ENCODE assay signal across 9 mouse cellular contexts in genomic region chr4:155780895-155781294, GRCm38 (mm10). TPM values are rescaled to one million over a fixed set of nuclear protein-coding genes. Genes with fewer than 3 reads are reported as not detected.
DNase-seq lines count a peak whose midpoint lies in the region; ATAC-seq and TF ChIP-seq lines count a peak whose summit lies in the region.
"Had no signal": no experiment of that assay in that cellular context is flagged by ENCODE, and none has a peak within 500 bp of the region (broad histone marks: within the 10 kb centered on the region; RNA-seq: fewer than 3 reads in every experiment).

No protein-coding gene starts in this region.

- H3K9ac ChIP-seq in kidney, embryonic 14.5 days (ENCODE audit: low read depth, low read length) = no peak overlapping the region
- H3K9ac ChIP-seq in stomach, postnatal 0 days (ENCODE audit: low read length) = no peak overlapping the region
- H3K9ac ChIP-seq in liver, embryonic 11.5 days (ENCODE audit: low read depth, low read length) = no peak overlapping the region

- DNase-seq in cerebellum, adult 9-10 months = peak; percentile 23
- DNase-seq in cerebellum, adult 11-12 months = no peak
- peak; percentile 66 for DNase-seq in adrenal gland, postnatal 14 days
- DNase-seq in heart, adult 9 months (ENCODE audit: low spot score in 2 of 2) = peak; percentile 90 to 93
- DNase-seq in stomach, postnatal 0 days (ENCODE audit: low spot score) = no peak
- no peak for DNase-seq in liver, embryonic 11.5 days (ENCODE audit: low spot score)

- no peak for TF ChIP-seq CTCF in stomach, postnatal 0 days (IDR thresholded peaks at IDR 0.05; ENCODE audit: low read depth)

- no peak overlapping the region for H3K4me2 ChIP-seq in kidney, embryonic 14.5 days (replicated peaks; ENCODE audit: low read depth, low read length)
- H3K4me2 ChIP-seq in stomach, postnatal 0 days (replicated peaks; ENCODE audit: low read depth) = no peak overlapping the region
- H3K4me2 ChIP-seq in liver, embryonic 11.5 days = no peak overlapping the region

- no peak; the same call in 1 of the 2 replicates for ATAC-seq in kidney, embryonic 14.5 days (ENCODE audit: low FRiP score, low TSS enrichment)
- no peak; the same call in 1 of the 2 replicates for ATAC-seq in stomach, postnatal 0 days (ENCODE audit: low FRiP score, low TSS enrichment)
- no peak for ATAC-seq in frontal cortex, adult (ENCODE audit: low TSS enrichment)
- ATAC-seq in liver, embryonic 11.5 days (replicated peaks; ENCODE audit: low FRiP score) = no peak

- H3K27ac ChIP-seq in kidney, embryonic 14.5 days (ENCODE audit: low read depth, low read length) = 0 out of 2 replicates have a peak overlapping the region, but pooled peaks have one; percentile 24
- peak overlapping the region; percentile 45; the same call in 1 of the 2 replicates for H3K27ac ChIP-seq in stomach, postnatal 0 days (replicated peaks)
- no peak overlapping the region for H3K27ac ChIP-seq in liver, embryonic 11.5 days (ENCODE audit: low read depth, low read length)

- no peak overlapping the region for H3K4me3 ChIP-seq in kidney, embryonic 14.5 days (ENCODE audit: low read length)
- H3K4me3 ChIP-seq in stomach, postnatal 0 days (ENCODE audit: low read depth, low read length) = no peak overlapping the region
- H3K4me3 ChIP-seq in liver, embryonic 11.5 days (ENCODE audit: low read depth, low read length) = no peak overlapping the region
- H3K4me3 ChIP-seq: megakaryocyte, embryonic 14.5 days had no signal

- H3K4me1 ChIP-seq in kidney, embryonic 14.5 days (ENCODE audit: control insufficient read depth, insufficient read depth, low read length) = peaks cover 18% of the 10 kb centered on the region; the same call in 1 of the 2 replicates
- peaks cover 7% of the 10 kb centered on the region for H3K4me1 ChIP-seq in stomach, postnatal 0 days (replicated peaks; ENCODE audit: control insufficient read depth, insufficient read depth)
- peaks cover 18% of the 10 kb centered on the region for H3K4me1 ChIP-seq in liver, embryonic 11.5 days (replicated peaks; ENCODE audit: control insufficient read depth, insufficient read depth, low read length)

- no peak for TF ChIP-seq EP300 in stomach, postnatal 0 days (optimal IDR thresholded peaks at IDR 0.05)

- no peaks in the 10 kb centered on the region for H3K27me3 ChIP-seq in kidney, embryonic 14.5 days (ENCODE audit: control insufficient read depth, insufficient read depth, low read length)
- H3K27me3 ChIP-seq in stomach, postnatal 0 days (ENCODE audit: control insufficient read depth, insufficient read depth, low read length) = no peaks in the 10 kb centered on the region
- peaks cover 1% of the 10 kb centered on the region for H3K27me3 ChIP-seq in liver, embryonic 11.5 days (replicated peaks; ENCODE audit: control insufficient read depth, insufficient read depth, low read length)

- H3K9me3 ChIP-seq in kidney, embryonic 14.5 days (ENCODE audit: control insufficient read depth, low read length) = no peaks in the 10 kb centered on the region
- no peaks in the 10 kb centered on the region for H3K9me3 ChIP-seq in stomach, postnatal 0 days (ENCODE audit: control insufficient read depth, low read length)
- H3K9me3 ChIP-seq in liver, embryonic 11.5 days (ENCODE audit: control insufficient read depth, low read length) = no peaks in the 10 kb centered on the region
- H3K9me3 ChIP-seq: megakaryocyte, embryonic 14.5 days had no signal

- H3K36me3 ChIP-seq in kidney, embryonic 14.5 days (ENCODE audit: control insufficient read depth, insufficient read depth, low read length) = no peaks in the 10 kb centered on the region
- no peaks in the 10 kb centered on the region for H3K36me3 ChIP-seq in stomach, postnatal 0 days (ENCODE audit: control insufficient read depth, insufficient read depth, low read length)
- H3K36me3 ChIP-seq in liver, embryonic 11.5 days (ENCODE audit: control insufficient read depth, insufficient read depth, low read length) = no peaks in the 10 kb centered on the region

- WGBS in kidney, embryonic 14.5 days = 11% methylated on average over 6 of the region's 6 CpGs
- 35% methylated on average over 6 of the region's 6 CpGs for WGBS in stomach, postnatal 0 days
- WGBS in liver, embryonic 11.5 days = 37% methylated on average over 6 of the region's 6 CpGs

RNA-seq across cellular contexts. Expression of gene Tmem88b, which starts 4.8 kb away (rescaled TPM):
- 0.79 and 0.82 TPM in 2 replicates for total RNA-seq in adrenal gland, postnatal 14 days (2021)
- polyA plus RNA-seq in kidney, embryonic 14.5 days (2014; fragmentation: Nextera tagmentation; extraction: Ambion mirVana) = 0.20 and 0.32 TPM in 2 replicates
- 0.13 and 0.27 TPM in 2 replicates for polyA plus RNA-seq in stomach, postnatal 0 days (2015; fragmentation: Nextera tagmentation; extraction: Ambion mirVana)
- 0.25 and 0.39 TPM in 2 replicates for polyA plus RNA-seq in liver, embryonic 11.5 days (2014; fragmentation: Nextera tagmentation; extraction: Ambion mirVana)

RNA-seq across cellular contexts. Expression of gene Vwa1, which starts 6.4 kb away (rescaled TPM):
- total RNA-seq in adrenal gland, postnatal 14 days (2021) = 5.2 and 5.5 TPM in 2 replicates
- 4.1 and 4.9 TPM in 2 replicates for polyA plus RNA-seq in kidney, embryonic 14.5 days (2014; fragmentation: Nextera tagmentation; extraction: Ambion mirVana)
- 30.0 and 32.3 TPM in 2 replicates for polyA plus RNA-seq in stomach, postnatal 0 days (2015; fragmentation: Nextera tagmentation; extraction: Ambion mirVana)
- polyA plus RNA-seq in liver, embryonic 11.5 days (2014; fragmentation: Nextera tagmentation; extraction: Ambion mirVana) = 1.2 and 1.3 TPM in 2 replicates

RNA-seq across cellular contexts. Expression of gene Ankrd65, which starts 9.3 kb away (rescaled TPM):
- not detected in 2 replicates for total RNA-seq in adrenal gland, postnatal 14 days (2021)
- polyA plus RNA-seq in kidney, embryonic 14.5 days (2014; fragmentation: Nextera tagmentation; extraction: Ambion mirVana) = 0.40 and 0.43 TPM in 2 replicates
- polyA plus RNA-seq in stomach, postnatal 0 days (2015; fragmentation: Nextera tagmentation; extraction: Ambion mirVana) = 0.10 and 0.13 TPM in 2 replicates
- polyA plus RNA-seq in liver, embryonic 11.5 days (2014; fragmentation: Nextera tagmentation; extraction: Ambion mirVana) = not detected in 2 replicates

RNA-seq across cellular contexts. Expression of gene Atad3a, which starts 20.0 kb away (rescaled TPM):
- 117 and 127 TPM in 2 replicates for total RNA-seq in adrenal gland, postnatal 14 days (2021)
- polyA plus RNA-seq in kidney, embryonic 14.5 days (2014; fragmentation: Nextera tagmentation; extraction: Ambion mirVana) = 85.8 and 112 TPM in 2 replicates
- 48.8 and 55.1 TPM in 2 replicates for polyA plus RNA-seq in stomach, postnatal 0 days (2015; fragmentation: Nextera tagmentation; extraction: Ambion mirVana)
- polyA plus RNA-seq in liver, embryonic 11.5 days (2014; fragmentation: Nextera tagmentation; extraction: Ambion mirVana) = 156 and 161 TPM in 2 replicates

RNA-seq across cellular contexts. Expression of gene Mrpl20, which starts 21.8 kb away (rescaled TPM):
- total RNA-seq in adrenal gland, postnatal 14 days (2021) = 194 and 200 TPM in 2 replicates
- 226 and 291 TPM in 2 replicates for polyA plus RNA-seq in kidney, embryonic 14.5 days (2014; fragmentation: Nextera tagmentation; extraction: Ambion mirVana)
- 230 and 240 TPM in 2 replicates for polyA plus RNA-seq in stomach, postnatal 0 days (2015; fragmentation: Nextera tagmentation; extraction: Ambion mirVana)
- 312 and 326 TPM in 2 replicates for polyA plus RNA-seq in liver, embryonic 11.5 days (2014; fragmentation: Nextera tagmentation; extraction: Ambion mirVana)

Comparison
In these comparisons a context has a peak if more than half of its experiments do, and no peak if none do; other contexts are left out.
1. DNase-seq: peak in cerebellum, adult 9-10 months (single experiment), adrenal gland, postnatal 14 days (single experiment) and heart, adult 9 months (2 of 2); none in cerebellum, adult 11-12 months (single experiment), stomach, postnatal 0 days (single experiment) and liver, embryonic 11.5 days (single experiment).